Mouse (Mus musculus) liver, adult 2 months (tissue): ENCODE measurements around the gene Taok1. TPM values are rescaled to one million over a fixed set of nuclear protein-coding genes. Genes with fewer than 3 reads are reported as not detected.
"Not testable (repeated sequence)": the region's sequence is repeated elsewhere in the genome, so short reads cannot be mapped to it uniquely, and the experiment has no call there.

ENCODE experiments used
- DNase-seq: peaks from one replicate; pipeline ENCODE4 v3.0.0-alpha.2; 2011; ENCODE audit warnings: low read depth, low spot score; ENCODE audit errors: extremely low read depth
- H3K27ac ChIP-seq: fragments of 200-500 bp; replicated peaks from 2 replicates; pipeline ENCODE4 v1.5.1; 2012; ENCODE audit warnings: low read depth, mild to moderate bottlenecking, control low read depth, inconsistent platforms, low read length; ENCODE audit not compliant: insufficient read depth
- H3K27me3 ChIP-seq: fragments of 200-500 bp; 2 replicates; pipeline ENCODE4 v1.6.1; 2012; ENCODE audit warnings: mild to moderate bottlenecking, moderate library complexity, low read length, inconsistent platforms; ENCODE audit not compliant: control insufficient read depth, insufficient read depth
- H3K36me3 ChIP-seq: fragments of 200-500 bp; 2 replicates; pipeline ENCODE4 v1.6.1; 2012; ENCODE audit warnings: low read length, inconsistent platforms; ENCODE audit not compliant: control insufficient read depth, insufficient read depth
- H3K4me1 ChIP-seq: fragments of 200-500 bp; 2 replicates; pipeline ENCODE4 v1.6.1; 2011; ENCODE audit warnings: low read length; ENCODE audit not compliant: control insufficient read depth, insufficient read depth
- H3K4me3 ChIP-seq: fragments of 200-500 bp; 2 replicates; pipeline ENCODE4 v1.5.1; 2011; ENCODE audit warnings: low read depth, mild to moderate bottlenecking, control low read depth, low read length, moderate library complexity; ENCODE audit not compliant: insufficient read depth
- H3K79me2 ChIP-seq: fragments of 200-500 bp; 2 replicates; pipeline ENCODE4 v1.6.1; 2012; ENCODE audit warnings: inconsistent platforms, mild to moderate bottlenecking, low read length, moderate library complexity; ENCODE audit not compliant: control insufficient read depth, insufficient read depth
- H3K9ac ChIP-seq: fragments of 200-500 bp; 2 replicates; pipeline ENCODE4 v1.6.1; 2012; ENCODE audit warnings: low read depth, mild to moderate bottlenecking, control low read depth, inconsistent platforms, low read length
- CTCF ChIP-seq: fragments of 200-500 bp; IDR thresholded peaks from 2 replicates; pipeline ENCODE4 v1.5.1; 2011; ENCODE audit warnings: low read depth, low read length, control low read depth
- POLR2A ChIP-seq: fragments of 200-500 bp; IDR thresholded peaks from 2 replicates; pipeline ENCODE4 v1.6.1; 2011; ENCODE audit warnings: low read length, control low read depth; ENCODE audit not compliant: insufficient read depth; ENCODE audit errors: extremely low read depth
- WGBS: fragments of 180-500 bp; shearing (Covaris S2); methylation state at CpG from one replicate; pipeline ENCODE4 v1.1.7; 2018; 5-methylcytosine and 5-hydroxymethylcytosine counted together
- polyA plus RNA-seq: library from polyadenylated mRNA; depleted of rRNA; stranded (reverse); fragments of >200 nt; gene quantifications from 2 replicates; pipeline ENCODE4 v1.2.3, GENCODE M21; 2012; rRNA removed
- total RNA-seq: library from RNA; depleted of rRNA; stranded (reverse); fragments of >200 nt; gene quantifications from 2 replicates; pipeline ENCODE4 v1.2.3, GENCODE M21; 2014; rRNA removed

Gene Taok1
- 23.0 and 24.6 TPM in 2 replicates for total RNA-seq
- 2.5 and 2.6 TPM in 2 replicates for polyA plus RNA-seq

DNA sequence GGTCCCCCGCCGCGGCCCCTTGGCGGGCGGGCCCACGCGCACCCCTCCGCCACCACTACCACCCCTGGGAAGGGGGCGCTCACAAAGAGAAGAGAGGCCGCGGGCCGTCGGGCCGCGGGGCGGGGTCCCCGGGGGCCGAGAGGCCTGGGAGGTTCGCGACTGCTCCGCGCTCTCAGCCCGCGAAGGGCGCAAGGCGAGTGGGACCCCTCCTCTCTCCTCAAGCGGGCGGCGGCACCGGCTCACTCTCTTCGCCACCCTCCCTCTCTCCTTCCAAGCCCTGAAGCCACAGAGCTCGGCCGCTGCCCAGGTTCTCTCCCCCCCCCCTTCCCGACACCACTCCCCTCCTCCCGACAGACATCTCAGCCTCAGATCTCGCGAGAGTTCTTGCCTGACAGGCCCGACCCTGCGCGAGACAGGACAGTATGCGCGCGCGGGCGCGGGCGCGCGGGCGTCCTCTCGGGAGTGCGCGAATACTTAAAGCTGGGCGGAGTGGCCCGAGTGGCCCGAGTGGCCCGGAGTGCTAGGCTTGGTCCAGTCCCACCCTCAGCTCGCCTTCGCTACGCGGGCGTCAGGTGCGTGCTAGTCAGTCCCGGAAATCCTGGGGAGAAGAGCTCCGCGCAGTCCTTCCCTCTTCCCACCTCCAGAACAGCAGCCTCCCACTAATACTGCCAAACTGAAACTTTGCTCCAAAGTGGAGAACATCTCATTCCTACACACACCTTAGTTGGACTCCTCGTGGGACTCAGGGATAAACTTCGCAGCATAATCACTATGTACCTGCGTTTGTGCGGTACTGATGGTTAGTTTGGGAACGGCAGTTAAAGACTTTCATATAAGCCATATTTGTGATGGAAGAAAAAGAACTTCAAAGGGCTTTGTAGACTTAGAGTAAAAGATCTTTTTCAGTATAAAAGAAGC, at the start of gene Taok1:
Taok1 (minus strand) TSS at position 278 of the 918 bp plus-strand sequence.
- TF ChIP-seq CTCF, result no peak
- TF ChIP-seq POLR2A, result peak; percentile 80
- Histone ChIP-seq H3K36me3 (no peaks in the 10 kb centered on the region), H3K79me2 (peaks cover 22% of the 10 kb centered on the region; the same call in 1 of the 2 replicates), H3K4me1 (no peaks in the 10 kb centered on the region; the same call in 1 of the 2 replicates), H3K4me3 (peak within 1 kb of the TSS; percentile 87), H3K27ac (peak within 1 kb of the TSS; percentile 81), H3K9ac (peak within 1 kb of the TSS; percentile 90), H3K27me3 (no peaks in the 10 kb centered on the region)
- 1% methylated on average over 62 of the region's 71 CpGs for WGBS
- peak; percentile 87 for DNase-seq

DNA sequence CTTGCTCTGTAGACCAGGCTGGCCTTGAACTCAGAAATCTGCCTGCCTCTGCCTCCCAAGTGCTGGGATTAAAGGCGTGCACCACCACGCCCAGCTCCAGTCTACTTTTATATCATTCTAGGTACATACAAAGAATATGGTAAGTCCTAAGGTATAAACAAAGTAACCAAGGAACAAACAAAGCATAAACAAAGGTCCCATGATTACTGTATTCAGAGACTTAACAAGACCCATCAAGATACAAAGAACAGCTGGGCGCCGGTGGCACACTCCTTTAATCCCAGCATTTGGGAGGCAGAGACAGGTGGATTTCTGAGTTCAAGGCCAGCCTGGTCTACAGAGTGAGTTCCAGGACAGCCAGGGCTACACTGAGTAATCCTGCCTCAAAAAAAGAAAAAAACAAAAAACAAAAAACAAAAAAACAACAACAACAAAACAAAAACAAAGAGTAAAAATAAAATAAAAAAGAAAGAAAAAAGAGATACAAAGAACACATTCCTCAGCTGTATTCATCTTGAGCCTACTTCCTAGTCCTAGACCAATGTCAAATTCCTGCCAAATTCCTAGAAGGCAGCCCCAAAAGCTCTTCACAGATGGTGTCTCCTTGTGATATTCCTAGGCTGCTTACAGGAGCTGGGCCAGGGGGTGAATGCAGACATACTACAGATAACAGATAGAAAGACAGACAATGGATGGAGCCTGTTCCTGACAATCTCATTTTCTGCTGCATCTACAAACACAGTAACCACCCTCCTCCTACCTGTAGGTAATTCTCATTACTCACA, 46.0 kb upstream of the Taok1 start:
- not testable (repeated sequence) for DNase-seq, H3K36me3 ChIP-seq, H3K4me1 ChIP-seq, H3K27me3 ChIP-seq, H3K4me3 ChIP-seq, H3K9ac ChIP-seq, H3K79me2 ChIP-seq, H3K27ac ChIP-seq
- WGBS, result 98% methylated on average over 4 of the region's 4 CpGs

- DNase-seq, result no peak
- Histone ChIP-seq H3K79me2 (no peaks in the 10 kb centered on the region), H3K27ac (no peak overlapping the region), H3K27me3 (no peaks in the 10 kb centered on the region), H3K4me1 (no peaks in the 10 kb centered on the region), H3K9ac (no peak overlapping the region), H3K4me3 (no peak overlapping the region), H3K36me3 (no peaks in the 10 kb centered on the region)
- 73% methylated on average over 6 of the region's 6 CpGs for WGBS
- TF ChIP-seq CTCF, result no peak
- no peak for TF ChIP-seq POLR2A
These were observed 44.9 kb upstream of the Taok1 start for GRCm38 (mm10) chr11:77652484-77652883.

DNA sequence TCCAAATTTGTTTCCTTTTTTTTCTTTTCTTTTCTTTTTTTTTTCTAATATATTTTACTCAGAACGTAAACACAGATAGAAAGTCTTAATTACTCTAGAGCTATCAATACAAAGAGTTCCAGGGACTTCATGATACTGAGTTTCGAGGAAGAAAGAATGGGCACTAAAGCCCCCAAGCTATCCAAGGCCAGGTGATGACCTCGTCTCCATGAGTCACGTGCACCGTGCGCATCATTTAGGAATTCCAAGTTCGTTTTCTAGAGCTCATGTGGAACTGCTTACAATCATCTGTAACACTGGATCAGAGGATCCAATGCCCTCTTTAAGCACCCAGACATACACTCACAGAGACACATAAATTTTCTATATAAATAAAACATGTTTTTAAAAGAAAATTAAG, 41.3 kb upstream of the Taok1 start:
- Histone ChIP-seq H3K27me3 (no peaks in the 10 kb centered on the region), H3K4me3 (no peak overlapping the region), H3K36me3 (no peaks in the 10 kb centered on the region), H3K27ac (no peak overlapping the region), H3K79me2 (no peaks in the 10 kb centered on the region), H3K9ac (no peak overlapping the region), H3K4me1 (no peaks in the 10 kb centered on the region)
- TF ChIP-seq CTCF (no peak), POLR2A (no peak)
- DNase-seq, result no peak
- WGBS, result 79% methylated on average over 7 of the region's 7 CpGs

GRCm38 (mm10) chr11:77645481-77645880, 37.9 kb upstream of the Taok1 start:
- Histone ChIP-seq H3K4me3 (no peak overlapping the region), H3K4me1 (no peaks in the 10 kb centered on the region), H3K27me3 (no peaks in the 10 kb centered on the region), H3K9ac (no peak overlapping the region), H3K36me3 (no peaks in the 10 kb centered on the region), H3K27ac (no peak overlapping the region), H3K79me2 (no peaks in the 10 kb centered on the region)
- no peak for TF ChIP-seq POLR2A
- no peak for TF ChIP-seq CTCF
- 43% methylated on average over 4 of the region's 4 CpGs for WGBS
- no peak for DNase-seq
